Mouse (Mus musculus) spleen, adult 2 months (tissue): Measurements from ENCODE around the gene B9d2.

ENCODE experiments used
- CTCF ChIP-seq: fragments of 200-500 bp; IDR thresholded peaks from 2 replicates; pipeline ENCODE4 v1.5.1; 2011; ENCODE audit warnings: mild to moderate bottlenecking, inconsistent platforms; ENCODE audit not compliant: insufficient read depth, insufficient read length, insufficient replicate concordance; ENCODE audit errors: extremely low read depth
- POLR2A ChIP-seq: fragments of 200-500 bp; IDR thresholded peaks from 2 replicates; pipeline ENCODE4 v1.6.1; 2011; ENCODE audit warnings: low read depth, low read length, inconsistent platforms

GRCm38 (mm10) chr7:25727800-25728199 is 47.2 kb downstream of the B9d2 start:
- no peak for TF ChIP-seq CTCF
- TF ChIP-seq POLR2A, result no peak
